Mouse (Mus musculus) left cerebral cortex, adult 8-10 months (tissue): ENCODE measurements around the gene Pde4b. TPM values are rescaled to one million over a fixed set of nuclear protein-coding genes. Genes with fewer than 3 reads are reported as not detected.

ENCODE experiments used
- DNase-seq, 2 experiments: peaks; one replicate each; pipeline ENCODE4 v3.0.0; 2022; ENCODE audit warnings: low spot score in 2 of 2
- total RNA-seq, 4 experiments: library from RNA; stranded (reverse); gene quantifications; 2 replicates each; pipeline ENCODE4 v1.2.4; 2022

Pde4b gene
- total RNA-seq, 4 experiments from 2014 or later = 130 to 148 (median 137) TPM

DNA sequence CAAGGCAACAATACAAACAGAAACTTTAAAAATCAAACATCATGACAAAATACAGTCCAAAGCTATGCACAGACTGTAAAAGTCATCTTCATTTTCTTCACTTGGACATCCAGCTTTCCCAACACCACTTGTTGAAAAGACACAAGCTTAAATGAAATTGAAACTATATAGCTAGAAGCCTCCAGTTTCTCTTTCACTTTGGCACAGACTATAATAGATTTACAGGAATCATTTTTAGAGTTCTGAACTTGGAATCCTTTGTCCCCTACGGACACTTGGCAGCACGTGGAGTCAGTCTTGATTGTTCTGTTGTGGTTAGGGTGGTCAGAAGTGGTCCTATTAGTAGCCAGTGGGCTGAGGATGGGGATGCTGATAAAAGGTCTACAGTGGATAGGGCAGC is 191.6 kb downstream of the Pde4b start:
- DNase-seq = no peak

DNA sequence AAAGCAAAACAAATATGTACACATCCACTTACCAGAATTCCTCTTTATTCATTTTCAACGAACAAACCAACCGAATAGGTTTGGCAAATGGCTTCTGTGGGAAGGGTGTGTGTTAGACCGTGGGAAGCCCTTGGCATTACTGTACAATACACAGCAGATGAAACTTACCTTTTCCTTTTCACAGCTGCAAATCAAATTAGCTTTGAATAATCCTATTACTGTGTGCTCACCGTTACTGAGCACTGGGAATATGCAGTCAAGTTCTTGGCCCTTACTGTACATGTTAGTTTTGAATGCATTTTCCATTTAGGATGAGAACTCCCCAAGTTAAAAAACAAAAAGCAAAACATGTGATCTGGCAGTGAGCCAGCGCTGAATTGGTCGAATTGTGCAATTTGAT is 199.8 kb downstream of the Pde4b start:
- DNase-seq = no peak

DNA sequence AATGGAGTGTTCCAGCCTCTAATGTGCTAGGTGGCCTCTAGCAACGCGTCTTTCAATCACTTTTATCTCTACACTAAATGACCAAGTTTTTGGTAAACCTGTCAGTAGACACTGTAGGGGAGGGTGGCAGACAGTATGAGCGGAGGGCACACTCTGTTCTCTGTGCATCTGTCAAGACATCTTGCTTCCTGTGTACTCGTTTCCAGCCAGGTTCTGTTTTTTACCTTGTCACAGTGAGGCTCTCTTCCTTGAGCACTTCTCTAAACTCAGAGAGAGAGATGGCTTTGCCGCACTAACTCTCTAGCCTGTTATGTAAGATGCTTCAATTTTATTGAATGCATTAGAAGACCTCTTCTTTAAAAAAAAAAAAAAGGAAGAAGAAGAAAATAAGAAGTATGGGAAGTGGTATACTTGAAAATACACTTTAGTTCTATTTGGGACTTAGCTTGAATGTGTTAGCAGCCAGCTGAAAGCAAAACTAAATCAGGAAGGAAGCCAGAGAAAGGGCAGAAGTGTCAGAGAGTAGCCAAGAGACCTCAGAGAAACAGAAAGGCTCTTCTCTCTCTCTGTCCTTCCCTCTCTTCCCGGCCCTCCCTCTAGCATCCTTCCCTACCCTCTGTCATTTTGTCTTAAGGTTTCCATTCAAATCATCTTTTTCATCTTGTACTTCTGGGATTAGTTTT is 202.8 kb downstream of the Pde4b start:
- DNase-seq = no peak

DNA sequence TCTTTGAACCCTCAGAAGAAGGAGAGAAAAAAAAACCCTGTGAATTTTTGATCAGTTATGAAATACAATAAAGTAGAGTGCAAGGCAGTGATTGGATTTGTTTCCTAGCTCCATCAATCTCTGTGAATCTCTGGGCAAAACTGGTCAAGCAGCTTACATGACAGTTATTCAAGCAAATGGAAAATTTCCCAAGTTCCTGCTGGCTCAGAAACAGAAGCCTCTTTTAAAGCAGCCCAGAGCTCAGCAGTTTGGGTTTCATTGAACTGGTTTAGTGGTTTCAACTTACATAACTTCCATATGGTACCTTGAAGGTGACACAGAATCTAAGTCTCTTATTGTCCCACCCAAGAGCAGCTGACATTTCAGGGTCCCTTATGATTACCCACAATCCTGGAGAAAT is 210.2 kb downstream of the Pde4b start:
- no peak for DNase-seq

DNA sequence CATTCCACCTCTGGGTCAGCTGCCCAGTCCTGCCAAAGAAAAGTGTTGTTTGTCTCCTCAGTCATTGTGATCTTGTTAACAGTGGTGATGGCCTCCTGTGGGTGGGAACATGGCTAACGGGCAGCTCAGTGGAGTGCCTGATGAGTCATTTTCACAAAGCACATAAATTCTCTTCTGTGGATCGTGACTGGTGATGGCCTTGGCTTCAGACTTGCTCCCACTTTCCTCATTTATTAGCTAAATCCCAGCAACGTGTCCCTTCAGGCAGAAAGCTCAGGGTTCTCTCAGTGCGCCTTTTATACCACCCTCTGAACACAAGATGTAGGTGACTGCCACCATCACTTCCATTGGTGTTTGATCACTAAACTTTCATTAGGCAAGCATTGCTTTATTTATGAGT is 215.2 kb downstream of the Pde4b start:
- no peak for DNase-seq

DNA sequence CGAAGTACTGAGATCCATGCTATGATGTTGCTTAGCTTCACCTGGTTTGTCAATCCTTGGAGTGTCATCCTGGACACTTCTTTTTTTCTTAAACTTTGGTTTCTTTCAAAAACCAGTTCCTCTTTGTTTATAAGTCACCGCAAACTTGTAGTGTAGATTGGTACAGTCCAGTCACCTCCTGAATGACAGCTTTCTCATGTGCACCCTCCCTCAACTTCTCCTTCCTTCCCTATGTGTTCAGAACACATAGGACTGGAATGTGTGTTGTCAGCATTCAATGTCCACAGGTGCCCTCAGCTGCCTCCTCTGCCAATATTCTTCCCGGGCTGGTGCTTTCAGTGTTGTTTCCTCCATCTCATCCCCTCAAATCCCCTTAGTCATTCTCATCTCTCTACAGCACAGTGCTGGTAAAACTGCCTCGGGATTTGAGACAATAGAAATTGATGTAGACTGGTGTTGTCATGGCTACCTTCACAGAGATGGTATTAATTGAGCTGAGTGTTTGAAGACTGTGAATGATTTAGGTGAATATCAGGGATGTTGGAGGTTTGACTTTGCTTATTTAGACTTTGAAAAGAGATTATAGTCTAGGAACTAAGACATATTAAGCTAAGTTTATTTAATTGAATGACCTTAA is 220.4 kb downstream of the Pde4b start:
- no peak for DNase-seq

DNA sequence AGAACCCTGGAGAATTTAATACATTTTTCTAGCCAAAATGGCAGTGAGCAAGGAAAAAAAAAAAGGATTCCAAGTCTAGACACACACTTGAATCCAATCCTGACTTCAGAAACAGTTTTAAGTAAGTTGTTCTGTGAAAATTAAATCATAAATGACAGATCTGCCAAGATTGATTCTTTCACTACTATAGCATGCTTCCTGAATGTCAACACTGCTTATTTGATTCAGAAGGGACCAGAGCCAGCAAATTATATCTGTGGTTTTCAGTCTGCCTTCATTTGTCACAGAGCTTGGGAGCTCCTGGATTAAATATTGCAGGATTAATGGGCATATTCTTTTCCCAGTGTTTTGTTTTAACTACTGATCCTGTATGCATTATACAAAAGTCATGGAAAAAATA is 223.3 kb downstream of the Pde4b start:
- no peak for DNase-seq

DNA sequence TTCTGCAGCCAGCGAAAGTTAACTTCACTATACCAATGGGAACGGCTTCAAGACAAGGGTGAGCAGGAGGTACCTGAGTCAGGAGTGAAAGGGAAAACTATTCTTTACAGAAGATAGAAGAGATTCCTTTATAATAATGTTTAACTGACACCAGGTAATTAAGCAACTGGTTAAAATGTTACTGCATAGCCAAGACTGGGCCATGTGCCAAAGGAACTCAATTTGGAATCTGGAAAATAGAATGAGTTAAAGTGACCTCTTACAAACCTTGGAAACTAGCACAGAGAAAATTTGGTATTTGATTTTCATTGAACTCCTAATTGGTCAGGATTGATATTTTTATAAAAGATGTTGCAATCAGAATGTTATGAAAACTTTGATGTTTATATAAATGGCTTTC is 228.7 kb downstream of the Pde4b start:
- no peak for DNase-seq

DNA sequence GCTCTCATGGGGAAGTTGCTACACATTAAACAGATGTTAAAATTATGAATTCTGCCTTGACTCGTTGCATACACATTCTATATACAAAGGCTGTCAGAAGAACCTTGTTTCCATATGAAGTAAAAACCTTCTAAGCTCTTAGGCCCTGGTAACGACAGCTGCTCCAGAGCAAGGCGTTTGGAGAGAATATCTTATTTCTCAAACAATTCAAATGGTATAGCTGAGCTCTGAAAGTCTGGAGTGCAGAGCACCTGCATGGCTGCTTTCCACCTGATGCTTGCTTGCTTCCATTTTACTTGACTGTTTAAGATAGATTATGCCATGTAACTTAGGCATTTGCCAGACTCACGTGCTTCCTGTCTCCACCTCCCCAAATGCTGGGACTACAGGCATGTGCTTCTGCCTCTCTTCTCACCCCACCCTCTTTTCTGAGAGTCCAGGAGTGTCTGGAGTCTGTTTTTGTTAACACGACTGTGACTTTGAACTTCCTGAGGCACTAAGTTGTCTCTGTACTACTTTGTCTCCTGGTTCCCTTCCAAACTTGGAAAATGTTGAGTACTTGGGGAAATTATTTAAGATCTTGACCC is 229.4 kb downstream of the Pde4b start:
- DNase-seq = no peak

DNA sequence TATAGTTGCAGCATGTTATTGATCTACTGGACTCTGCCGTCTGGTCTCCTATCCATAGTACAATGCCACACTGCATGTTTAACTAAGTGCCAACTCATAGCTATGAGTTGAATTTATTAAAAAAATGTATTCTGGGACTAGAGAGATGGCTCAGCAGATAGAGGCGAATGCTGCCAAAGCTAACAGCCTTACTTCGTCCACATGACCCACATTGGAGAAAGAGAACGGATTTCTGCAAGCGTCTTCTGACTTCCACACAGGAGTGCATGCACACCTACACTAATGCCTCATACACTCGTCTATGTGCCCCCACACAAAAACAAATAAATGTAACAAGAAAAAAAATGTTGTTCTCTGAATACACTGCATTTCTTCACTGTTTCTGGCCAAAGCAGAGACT is 231.3 kb downstream of the Pde4b start:
- DNase-seq = peak in 1 of 2 experiments; percentile 31

DNA sequence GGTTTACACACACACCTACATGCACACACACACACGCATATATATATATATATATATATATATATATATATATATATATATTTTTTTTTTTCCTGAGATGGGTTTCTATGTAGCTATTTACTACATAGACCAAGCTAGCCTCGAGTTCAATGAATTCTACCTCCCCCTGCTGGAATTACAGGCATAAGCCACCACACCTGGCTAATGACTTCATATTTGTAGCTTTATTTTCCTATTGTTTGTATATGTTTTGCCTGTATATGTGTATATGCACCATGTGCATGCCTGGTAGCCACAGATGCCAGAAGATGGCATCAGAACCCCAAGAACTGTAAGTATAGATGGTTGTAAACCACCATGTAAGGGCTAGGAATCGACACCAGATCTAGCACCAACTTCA is 234.0 kb downstream of the Pde4b start:
- no peak for DNase-seq

DNA sequence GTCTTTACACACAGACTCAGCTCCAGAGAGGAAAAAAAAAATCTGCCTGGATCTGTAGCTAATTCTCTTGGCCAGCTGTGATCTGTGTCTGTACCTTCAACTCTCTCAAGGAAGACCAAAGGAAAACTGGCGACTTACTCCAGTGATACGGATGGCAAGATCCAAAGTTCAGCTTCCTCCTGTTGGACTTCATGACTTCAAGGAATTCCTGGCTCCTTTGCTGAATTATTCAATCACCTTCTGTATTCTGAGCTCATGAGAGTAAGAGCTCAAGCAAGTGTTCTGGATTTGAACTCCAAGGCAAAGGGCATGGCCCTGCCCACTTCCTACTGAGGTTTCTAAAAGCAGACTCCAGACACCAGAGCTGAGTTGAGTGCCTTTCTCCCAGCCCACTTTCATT is 245.0 kb downstream of the Pde4b start:
- no peak for DNase-seq

DNA sequence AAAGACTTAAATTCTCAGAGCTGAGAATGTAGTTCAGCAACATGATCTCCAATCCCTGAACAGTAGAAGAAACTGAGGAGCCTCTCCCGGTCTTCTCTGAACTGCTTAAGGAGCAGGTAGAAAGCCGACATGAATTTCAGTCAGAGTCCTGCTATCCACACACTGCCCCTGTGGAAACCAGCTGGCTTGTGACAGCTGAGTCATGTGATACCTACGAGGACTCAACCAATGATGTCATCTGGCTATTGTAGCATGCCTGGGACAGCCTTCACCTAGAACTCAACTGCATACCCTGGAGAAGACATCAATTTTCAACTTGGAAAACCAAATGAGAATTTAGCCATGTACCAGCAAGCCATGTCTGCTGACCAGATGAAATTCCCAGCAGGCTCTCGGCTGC is 245.5 kb downstream of the Pde4b start:
- no peak for DNase-seq

DNA sequence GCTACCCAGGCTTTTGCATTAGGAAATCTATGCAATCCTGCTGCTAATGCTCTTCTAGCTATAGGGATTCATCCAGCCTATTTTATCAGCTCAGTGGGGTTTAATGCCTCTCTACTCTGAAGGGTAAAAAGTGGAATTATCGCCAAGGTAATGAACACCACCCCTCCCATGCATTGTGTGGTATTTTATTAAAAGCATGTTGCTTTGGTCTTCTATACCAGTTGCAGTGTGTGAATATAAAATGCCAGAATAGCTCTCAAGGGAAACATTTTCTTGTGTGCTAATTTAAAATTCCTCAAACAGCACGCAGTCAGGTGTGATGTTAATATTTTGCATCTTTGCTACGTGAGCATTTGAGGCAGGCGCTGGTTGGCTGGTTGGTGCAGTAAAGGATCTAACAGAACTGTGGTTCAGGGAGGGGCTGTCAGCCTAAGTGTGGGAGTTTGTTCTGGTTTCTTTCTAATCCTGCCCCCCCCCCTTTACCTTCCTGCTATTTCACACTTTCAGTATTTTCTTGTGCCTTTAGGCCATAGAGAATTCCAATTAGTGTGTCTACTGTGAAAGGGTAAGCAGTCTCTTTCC is 259.7 kb downstream of the Pde4b start:
- DNase-seq = no peak

DNA sequence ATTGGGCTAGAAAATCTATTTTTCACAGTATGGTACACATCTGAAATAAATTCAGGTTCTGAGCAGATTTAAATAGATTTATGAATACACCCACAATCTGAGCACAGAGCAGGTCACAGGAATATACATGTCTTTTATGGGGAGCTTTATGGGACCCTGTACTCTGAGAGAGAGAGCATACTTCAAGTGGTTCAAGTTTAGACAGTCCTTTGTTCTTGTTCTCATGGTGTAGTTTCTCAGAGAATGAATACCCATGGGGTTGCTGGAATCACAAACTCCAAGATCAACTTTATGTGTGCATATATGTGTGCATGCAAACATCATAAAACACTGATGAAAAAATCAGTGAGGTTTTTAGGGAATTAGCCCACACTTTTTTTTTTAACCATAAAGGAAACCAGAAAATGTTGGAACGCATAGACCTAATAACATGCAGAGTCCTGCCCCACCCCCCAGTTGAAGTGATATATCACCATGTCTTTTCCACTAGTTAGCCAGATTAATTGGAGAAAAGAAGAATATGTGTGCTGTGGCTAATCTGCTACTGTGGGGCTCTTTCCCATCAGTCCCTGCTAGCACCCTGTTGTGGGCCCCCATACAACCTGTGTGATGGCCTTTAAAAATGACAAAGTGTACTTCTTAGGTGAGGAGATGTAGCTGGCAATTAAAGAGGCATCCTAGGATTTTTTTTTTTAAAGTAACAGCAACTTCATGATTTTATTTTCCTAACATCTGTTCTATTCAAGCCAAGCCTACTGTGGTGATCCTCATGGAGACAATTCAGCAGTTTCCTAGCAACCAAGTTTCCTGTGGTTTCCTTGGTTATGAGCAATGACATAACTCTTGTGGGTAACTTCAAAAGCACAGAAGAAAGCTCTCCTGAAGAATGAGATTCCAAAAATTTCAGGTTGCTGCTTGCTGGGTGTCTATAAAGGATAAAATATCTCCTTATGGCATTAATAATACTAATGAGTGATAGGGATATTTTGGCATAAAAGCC is 264.4 kb downstream of the Pde4b start:
- DNase-seq = peak in 1 of 2 experiments; percentile 28

DNA sequence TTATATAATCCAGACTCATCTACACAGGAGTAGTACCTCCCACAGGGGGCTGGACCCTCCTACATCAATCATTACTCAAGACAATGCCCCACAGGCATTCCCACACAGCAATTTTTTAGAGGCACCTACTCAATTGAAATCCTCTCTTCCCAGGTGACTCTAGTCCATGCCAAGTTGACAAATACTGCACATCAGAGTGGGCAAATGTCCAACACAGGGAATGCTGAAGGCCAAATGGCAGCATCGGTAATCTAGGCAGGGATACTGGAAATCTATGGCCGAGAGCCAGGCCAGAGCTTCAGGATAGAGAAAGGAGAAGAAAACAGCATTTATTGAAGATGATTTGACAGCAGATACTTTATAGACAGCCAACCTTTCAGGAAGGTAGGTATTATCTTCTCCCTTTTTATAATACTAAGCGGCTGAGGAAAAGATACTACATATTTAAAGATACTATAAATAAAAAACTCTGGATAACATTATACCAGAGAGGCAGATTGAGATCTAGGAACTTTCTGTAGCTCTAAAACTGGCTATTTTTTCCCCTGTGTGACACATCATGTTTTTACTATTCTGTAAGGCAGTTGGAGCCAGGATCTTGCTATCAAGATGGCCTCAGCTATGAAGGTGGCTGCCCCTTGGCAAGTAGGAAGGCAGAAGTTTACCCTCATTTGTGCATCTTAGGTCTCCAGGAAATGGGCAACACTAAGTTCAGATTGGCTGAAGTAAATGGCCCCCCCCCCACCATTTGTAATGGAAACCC is 266.5 kb downstream of the Pde4b start:
- DNase-seq = no peak

DNA sequence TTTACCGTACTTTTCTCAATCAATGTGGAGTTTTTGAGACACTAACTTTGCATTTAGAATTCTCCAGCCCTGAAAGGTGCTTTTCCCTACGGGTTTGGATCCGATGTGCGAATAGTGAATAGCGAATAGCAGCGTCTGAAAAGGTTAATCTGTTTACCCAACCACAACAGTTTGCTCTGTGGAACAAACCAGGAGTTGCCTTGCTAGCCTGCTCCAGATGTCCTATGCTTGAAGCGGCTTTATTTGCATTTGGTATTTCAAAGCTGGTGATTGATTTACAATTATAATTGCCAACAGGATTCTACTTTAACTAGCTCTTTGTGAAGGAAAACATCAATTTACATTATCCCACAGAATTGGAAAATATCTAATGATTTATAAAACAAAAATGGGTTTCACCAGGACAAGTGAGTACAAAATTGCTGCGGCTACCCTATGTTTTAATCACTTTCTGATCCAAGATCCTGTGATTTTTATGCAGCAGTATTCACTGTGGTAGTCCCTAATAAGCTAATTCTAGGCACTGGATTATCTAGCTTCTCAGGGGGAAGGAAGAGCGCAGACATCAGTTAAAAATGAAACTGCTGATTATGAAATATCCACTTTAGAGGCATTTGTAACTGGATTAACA is 280.9 kb downstream of the Pde4b start:
- no peak for DNase-seq

DNA sequence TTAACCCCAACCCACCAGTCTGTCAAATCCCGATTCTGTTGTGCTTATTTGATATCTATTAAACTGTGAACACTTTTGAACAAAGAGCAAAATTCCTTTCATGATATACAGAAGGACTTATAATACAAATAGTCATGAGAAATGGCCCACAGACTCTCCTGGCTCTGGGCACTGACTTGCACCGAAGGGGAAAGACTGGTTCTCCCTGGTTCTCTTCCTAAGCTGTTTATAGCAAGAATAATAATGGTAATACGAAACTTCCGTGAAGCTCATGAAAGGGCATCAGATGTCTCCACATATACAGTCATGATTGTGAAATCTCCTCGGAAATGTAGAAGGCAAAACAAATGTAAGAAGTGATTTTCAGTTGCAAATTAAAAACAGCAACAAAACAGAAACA is 287.3 kb downstream of the Pde4b start:
- DNase-seq = no peak

DNA sequence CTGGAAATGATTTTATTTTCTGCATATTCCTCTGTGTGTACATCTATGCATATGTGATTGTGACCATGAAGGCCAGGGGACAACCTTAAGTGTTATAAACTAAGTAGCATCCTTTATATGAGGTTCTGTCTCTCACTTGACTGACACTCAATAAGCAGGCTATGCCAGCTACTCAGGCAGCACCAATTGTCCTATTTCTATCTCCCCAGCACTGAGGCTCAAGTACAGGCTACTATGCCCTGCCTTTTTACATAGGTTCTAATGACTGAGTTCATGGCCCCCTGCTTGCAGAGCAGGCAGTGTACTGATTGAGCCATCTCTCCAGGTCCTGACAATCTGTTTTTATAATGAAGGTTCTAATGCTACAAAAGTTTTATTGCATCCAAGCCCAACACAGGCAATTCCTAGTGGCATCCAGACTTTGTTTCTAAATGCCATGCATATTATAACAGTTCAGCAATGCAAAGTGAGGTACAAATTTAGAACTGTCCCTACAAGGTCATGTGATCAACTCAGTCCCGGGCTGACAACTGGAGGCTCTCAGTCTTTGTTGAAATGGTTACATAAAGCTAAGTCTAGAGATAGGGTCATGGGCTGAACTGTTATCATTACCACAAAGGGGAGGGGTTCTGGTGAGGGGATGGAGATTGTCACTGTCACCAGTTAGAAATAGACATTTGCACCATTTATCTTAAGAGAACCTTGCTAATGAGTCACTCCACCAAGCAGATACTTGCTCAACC is 295.6 kb downstream of the Pde4b start:
- DNase-seq = no peak
